Mouse (Mus musculus): Measurements from ENCODE around the gene Lrrc58.

GRCm38 (mm10) chr16:37929006-37929405, 60.8 kb downstream of the Lrrc58 start:
- TF ChIP-seq MAX (IDR thresholded peaks at IDR 0.05) = no peak
- no peak for TF ChIP-seq CTCF (IDR thresholded peaks at IDR 0.05; ENCODE audit: control insufficient read depth, insufficient read depth, insufficient read length)
- TF ChIP-seq USF1 (IDR thresholded peaks at IDR 0.05; ENCODE audit: low read depth) = no peak
- no peak for TF ChIP-seq MYOD1 (IDR thresholded peaks at IDR 0.05; ENCODE audit: control insufficient read depth, insufficient read length, low read depth)

Data from C2C12 (cell line).